Mouse (Mus musculus) liver, embryonic 13.5 days (tissue): ENCODE data around the gene Susd4. TPM values are rescaled to one million over a fixed set of nuclear protein-coding genes. Genes with fewer than 3 reads are reported as not detected.

Experiments used
- ATAC-seq: fragments of 200-750 bp; cut with Nextera tagmentation; 2 replicates; pipeline ENCODE4 v1.8.0; 2017; ENCODE audit warnings: low read depth, mild to moderate bottlenecking, moderate number of reproducible peaks, moderate library complexity
- DNase-seq: peaks from one replicate; pipeline ENCODE4 v3.0.0; 2022
- H3K27ac ChIP-seq: fragments of 300-500 bp; sonication (generic); 2 replicates; pipeline ENCODE4 v1.5.1; 2015; ENCODE audit warnings: moderate library complexity, mild to moderate bottlenecking, inconsistent platforms
- H3K27me3 ChIP-seq: fragments of 300-500 bp; sonication (generic); 2 replicates; pipeline ENCODE4 v1.6.1; 2015; ENCODE audit warnings: mild to moderate bottlenecking, inconsistent platforms
- H3K36me3 ChIP-seq: fragments of 300-500 bp; sonication (generic); 2 replicates; pipeline ENCODE4 v1.6.1; 2015; ENCODE audit warnings: mild to moderate bottlenecking, inconsistent platforms
- H3K4me1 ChIP-seq: fragments of 300-500 bp; sonication (generic); replicated peaks from 2 replicates; pipeline ENCODE4 v1.6.1; 2015; ENCODE audit warnings: inconsistent platforms
- H3K4me2 ChIP-seq: fragments of 300-500 bp; sonication (generic); 2 replicates; pipeline ENCODE4 v1.6.1; 2015; ENCODE audit warnings: inconsistent platforms, mild to moderate bottlenecking, moderate library complexity
- H3K4me3 ChIP-seq: fragments of 300-500 bp; sonication (generic); replicated peaks from 2 replicates; pipeline ENCODE4 v1.5.1; 2015; ENCODE audit warnings: mild to moderate bottlenecking, inconsistent platforms
- H3K9ac ChIP-seq: fragments of 300-500 bp; sonication (generic); 2 replicates; pipeline ENCODE4 v1.6.1; 2015; ENCODE audit warnings: mild to moderate bottlenecking, inconsistent platforms
- H3K9me3 ChIP-seq: fragments of 300-500 bp; sonication (generic); replicated peaks from 2 replicates; pipeline ENCODE4 v1.6.1; 2016; ENCODE audit warnings: inconsistent platforms
- WGBS: fragments of 180-500 bp; shearing (Covaris S2); methylation state at CpG from one replicate; pipeline ENCODE4 v1.1.7; 2015; ENCODE audit not compliant: insufficient replicate concordance; 5-methylcytosine and 5-hydroxymethylcytosine counted together
- polyA plus RNA-seq: library from polyadenylated mRNA; unstranded; fragments of >200 nt; fragmentation: Nextera tagmentation; extraction: Ambion mirVana; gene quantifications from 2 replicates; pipeline ENCODE4 v1.2.1, GENCODE M21; 2015

Susd4 gene
- polyA plus RNA-seq, 1 experiment from 2014 or later = 1.6 TPM

- DNase-seq (no peak), ATAC-seq (no peak)
- Histone ChIP-seq H3K9ac (no peak overlapping the region), H3K36me3 (no peaks in the 10 kb centered on the region), H3K4me3 (no peak overlapping the region), H3K9me3 (no peaks in the 10 kb centered on the region), H3K27me3 (no peaks in the 10 kb centered on the region), H3K27ac (no peak overlapping the region), H3K4me1 (no peaks in the 10 kb centered on the region), H3K4me2 (no peak overlapping the region)
- 33% methylated on average over 7 of the region's 7 CpGs for WGBS
These were observed 23.4 kb downstream of the Susd4 start for GRCm38 (mm10) chr1:182787030-182787429.

GRCm38 (mm10) chr1:182788896-182789295, 25.2 kb downstream of the Susd4 start:
- H3K4me3 ChIP-seq = no peak overlapping the region
- no peak for DNase-seq
- H3K4me2 ChIP-seq = no peak overlapping the region
- H3K27me3 ChIP-seq = no peaks in the 10 kb centered on the region
- ATAC-seq = no peak
- 64% methylated on average over 6 of the region's 6 CpGs for WGBS
- H3K27ac ChIP-seq = no peak overlapping the region
- no peaks in the 10 kb centered on the region for H3K36me3 ChIP-seq
- H3K4me1 ChIP-seq = no peaks in the 10 kb centered on the region
- H3K9me3 ChIP-seq = no peaks in the 10 kb centered on the region
- no peak overlapping the region for H3K9ac ChIP-seq

GRCm38 (mm10) chr1:182792521-182793071, 28.9 kb downstream of the Susd4 start:
- DNase-seq (no peak), ATAC-seq (no peak)
- H3K4me3 ChIP-seq = no peak overlapping the region
- no peaks in the 10 kb centered on the region for H3K27me3 ChIP-seq
- WGBS = 9% methylated on average over 16 of the region's 16 CpGs
- no peak overlapping the region for H3K27ac ChIP-seq
- H3K9ac ChIP-seq = no peak overlapping the region
- H3K9me3 ChIP-seq = no peaks in the 10 kb centered on the region
- H3K36me3 ChIP-seq = no peaks in the 10 kb centered on the region
- H3K4me2 ChIP-seq = no peak overlapping the region; the same call in 1 of the 2 replicates
- no peaks in the 10 kb centered on the region for H3K4me1 ChIP-seq

GRCm38 (mm10) chr1:182794221-182794620, 30.6 kb downstream of the Susd4 start:
- no peak overlapping the region for H3K27ac ChIP-seq
- no peak overlapping the region for H3K4me3 ChIP-seq
- no peaks in the 10 kb centered on the region for H3K36me3 ChIP-seq
- no peaks in the 10 kb centered on the region for H3K4me1 ChIP-seq
- 67% methylated on average over 10 of the region's 10 CpGs for WGBS
- no peaks in the 10 kb centered on the region for H3K9me3 ChIP-seq
- no peaks in the 10 kb centered on the region for H3K27me3 ChIP-seq
- no peak overlapping the region for H3K9ac ChIP-seq
- ATAC-seq (no peak), DNase-seq (no peak)
- no peak overlapping the region for H3K4me2 ChIP-seq

- Histone ChIP-seq H3K9me3 (no peaks in the 10 kb centered on the region), H3K4me1 (no peaks in the 10 kb centered on the region), H3K27ac (no peak overlapping the region), H3K27me3 (no peaks in the 10 kb centered on the region), H3K4me2 (no peak overlapping the region), H3K36me3 (no peaks in the 10 kb centered on the region), H3K4me3 (no peak overlapping the region), H3K9ac (no peak overlapping the region)
- 76% methylated on average over 9 of the region's 9 CpGs for WGBS
- DNase-seq (no peak), ATAC-seq (no peak)
These were observed 31.0 kb downstream of the Susd4 start for GRCm38 (mm10) chr1:182794628-182795027.

GRCm38 (mm10) chr1:182797048-182797447, 33.4 kb downstream of the Susd4 start:
- Histone ChIP-seq H3K27ac (no peak overlapping the region), H3K9ac (no peak overlapping the region), H3K4me2 (no peak overlapping the region), H3K27me3 (no peaks in the 10 kb centered on the region), H3K9me3 (no peaks in the 10 kb centered on the region), H3K36me3 (no peaks in the 10 kb centered on the region), H3K4me3 (no peak overlapping the region), H3K4me1 (no peaks in the 10 kb centered on the region)
- ATAC-seq (no peak), DNase-seq (no peak)
- 71% methylated on average over 14 of the region's 14 CpGs for WGBS

- ATAC-seq = no peak
- no peak for DNase-seq
- Histone ChIP-seq H3K9me3 (no peaks in the 10 kb centered on the region), H3K4me1 (no peaks in the 10 kb centered on the region), H3K36me3 (no peaks in the 10 kb centered on the region), H3K27ac (no peak overlapping the region), H3K27me3 (no peaks in the 10 kb centered on the region), H3K4me3 (no peak overlapping the region), H3K4me2 (no peak overlapping the region), H3K9ac (no peak overlapping the region)
- 62% methylated on average over 2 of the region's 2 CpGs for WGBS
These were observed 37.9 kb downstream of the Susd4 start for GRCm38 (mm10) chr1:182801590-182801989.

GRCm38 (mm10) chr1:182802891-182803290, 39.2 kb downstream of the Susd4 start:
- no peaks in the 10 kb centered on the region for H3K9me3 ChIP-seq
- H3K27me3 ChIP-seq = no peaks in the 10 kb centered on the region
- H3K27ac ChIP-seq = no peak overlapping the region
- H3K4me1 ChIP-seq = no peaks in the 10 kb centered on the region; the same call in 1 of the 2 replicates
- no peaks in the 10 kb centered on the region for H3K36me3 ChIP-seq
- DNase-seq (no peak), ATAC-seq (no peak)
- no peak overlapping the region for H3K4me3 ChIP-seq
- H3K9ac ChIP-seq = no peak overlapping the region
- 74% methylated on average over 15 of the region's 15 CpGs for WGBS
- no peak overlapping the region for H3K4me2 ChIP-seq

- H3K9ac ChIP-seq = no peak overlapping the region
- no peak for ATAC-seq
These were observed 50.3 kb downstream of the Susd4 start for GRCm38 (mm10) chr1:182813991-182814390.

GRCm38 (mm10) chr1:182814566-182814965, 50.9 kb downstream of the Susd4 start:
- Histone ChIP-seq H3K4me3 (no peak overlapping the region), H3K27ac (no peak overlapping the region), H3K9me3 (no peaks in the 10 kb centered on the region), H3K9ac (no peak overlapping the region), H3K4me1 (peaks cover 10% of the 10 kb centered on the region), H3K27me3 (no peaks in the 10 kb centered on the region), H3K4me2 (no peak overlapping the region), H3K36me3 (no peaks in the 10 kb centered on the region)
- WGBS = 63% methylated on average over 6 of the region's 6 CpGs
- no peak for ATAC-seq
- no peak for DNase-seq

More at GRCm38 (mm10) chr1:182813991-182814390, 50.3 kb downstream of the Susd4 start:
- no peaks in the 10 kb centered on the region for H3K9me3 ChIP-seq
- H3K4me1 ChIP-seq = peaks cover 8% of the 10 kb centered on the region
- no peak overlapping the region for H3K27ac ChIP-seq
- H3K4me2 ChIP-seq = no peak overlapping the region
- WGBS = 74% methylated on average over 7 of the region's 7 CpGs
- DNase-seq = no peak
- no peak overlapping the region for H3K4me3 ChIP-seq
- no peaks in the 10 kb centered on the region for H3K36me3 ChIP-seq
- H3K27me3 ChIP-seq = no peaks in the 10 kb centered on the region

- Histone ChIP-seq H3K4me2 (no peak overlapping the region), H3K4me3 (no peak overlapping the region), H3K4me1 (peaks cover 10% of the 10 kb centered on the region), H3K27ac (no peak overlapping the region), H3K27me3 (no peaks in the 10 kb centered on the region), H3K9ac (no peak overlapping the region), H3K36me3 (no peaks in the 10 kb centered on the region), H3K9me3 (no peaks in the 10 kb centered on the region)
- ATAC-seq (no peak), DNase-seq (no peak)
- 39% methylated on average over 5 of the region's 5 CpGs for WGBS
These were observed 53.4 kb downstream of the Susd4 start for GRCm38 (mm10) chr1:182817106-182817505.

- 20% methylated on average over 6 of the region's 6 CpGs for WGBS
- no peak overlapping the region for H3K27ac ChIP-seq
- H3K4me2 ChIP-seq = no peak overlapping the region
- H3K4me3 ChIP-seq = no peak overlapping the region
- H3K4me1 ChIP-seq = peaks cover 10% of the 10 kb centered on the region
- no peaks in the 10 kb centered on the region for H3K27me3 ChIP-seq
- no peak for ATAC-seq
- DNase-seq = no peak
- no peaks in the 10 kb centered on the region for H3K9me3 ChIP-seq
- no peak overlapping the region for H3K9ac ChIP-seq
- H3K36me3 ChIP-seq = no peaks in the 10 kb centered on the region
These were observed 54.0 kb downstream of the Susd4 start for GRCm38 (mm10) chr1:182817624-182818023.
